Mouse (Mus musculus) hindbrain, embryonic 13.5 days (tissue): ENCODE data around the gene Habp4. TPM values are rescaled to one million over a fixed set of nuclear protein-coding genes. Genes with fewer than 3 reads are reported as not detected.

Source experiments
- ATAC-seq: fragments of 200-750 bp; cut with Nextera tagmentation; 2 replicates; pipeline ENCODE4 v1.8.0; 2017; ENCODE audit warnings: moderate TSS enrichment; ENCODE audit not compliant: low FRiP score
- H3K27ac ChIP-seq: fragments of 300-500 bp; sonication (generic); 2 replicates; pipeline ENCODE4 v1.5.1; 2015; ENCODE audit warnings: inconsistent platforms, mild to moderate bottlenecking, moderate library complexity
- H3K27me3 ChIP-seq: fragments of 300-500 bp; sonication (generic); 2 replicates; pipeline ENCODE4 v1.6.1; 2015; ENCODE audit warnings: mild to moderate bottlenecking, inconsistent platforms
- H3K36me3 ChIP-seq: fragments of 300-500 bp; sonication (generic); 2 replicates; pipeline ENCODE4 v1.6.1; 2015; ENCODE audit warnings: mild to moderate bottlenecking, inconsistent platforms
- H3K4me1 ChIP-seq: fragments of 300-500 bp; sonication (generic); replicated peaks from 2 replicates; pipeline ENCODE4 v1.6.1; 2015; ENCODE audit warnings: inconsistent platforms
- H3K4me2 ChIP-seq: fragments of 300-500 bp; sonication (generic); 2 replicates; pipeline ENCODE4 v1.6.1; 2015; ENCODE audit warnings: inconsistent platforms, mild to moderate bottlenecking, moderate library complexity
- H3K4me3 ChIP-seq: fragments of 300-500 bp; sonication (generic); 2 replicates; pipeline ENCODE4 v1.5.1; 2015; ENCODE audit warnings: mild to moderate bottlenecking, inconsistent platforms
- H3K9ac ChIP-seq: fragments of 300-500 bp; sonication (generic); 2 replicates; pipeline ENCODE4 v1.6.1; 2015; ENCODE audit warnings: mild to moderate bottlenecking, inconsistent platforms
- H3K9me3 ChIP-seq: fragments of 300-500 bp; sonication (generic); 2 replicates; pipeline ENCODE4 v1.6.1; 2016; ENCODE audit warnings: inconsistent platforms
- WGBS: fragments of 180-500 bp; shearing (Covaris S2); methylation state at CpG from one replicate; pipeline ENCODE4 v1.1.7; 2015; 5-methylcytosine and 5-hydroxymethylcytosine counted together
- polyA plus RNA-seq: library from polyadenylated mRNA; unstranded; fragments of >200 nt; fragmentation: Nextera tagmentation; extraction: Ambion mirVana; gene quantifications from 2 replicates; pipeline ENCODE4 v1.2.1, GENCODE M21; 2015

The Habp4 gene
- polyA plus RNA-seq, 1 experiment from 2014 or later, result 29.9 TPM

GRCm38 (mm10) chr13:64180300-64180699, 18.7 kb downstream of the Habp4 start:
- Histone ChIP-seq H3K4me3 (no peak overlapping the region), H3K9ac (no peak overlapping the region), H3K4me2 (no peak overlapping the region), H3K36me3 (peaks cover 75% of the 10 kb centered on the region), H3K27ac (no peak overlapping the region), H3K27me3 (no peaks in the 10 kb centered on the region), H3K4me1 (no peaks in the 10 kb centered on the region), H3K9me3 (no peaks in the 10 kb centered on the region)
- WGBS, result 86% methylated on average over 4 of the region's 4 CpGs
- ATAC-seq, result no peak

DNA sequence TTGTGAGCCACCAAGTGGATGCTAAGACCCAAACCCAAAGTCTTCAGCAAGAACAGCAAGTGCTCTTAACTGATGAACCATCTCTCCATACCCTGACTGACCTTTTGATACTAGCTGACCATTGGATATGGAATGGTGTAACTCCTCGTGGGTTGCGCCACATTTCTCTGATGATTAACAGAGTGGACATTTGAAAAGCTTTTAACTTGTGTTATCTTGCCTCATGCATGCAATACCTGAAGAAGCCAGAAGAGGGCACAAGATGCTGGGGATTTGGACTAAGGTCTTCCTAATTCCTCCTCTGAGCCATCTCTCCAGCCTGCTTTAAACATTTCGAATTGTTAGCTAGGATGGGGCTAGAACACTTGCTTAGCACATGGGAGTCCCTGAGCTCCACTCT, 19.3 kb downstream of the Habp4 start:
- no peak overlapping the region for H3K4me2 ChIP-seq
- no peak overlapping the region for H3K4me3 ChIP-seq
- H3K27ac ChIP-seq, result no peak overlapping the region
- H3K27me3 ChIP-seq, result no peaks in the 10 kb centered on the region
- ATAC-seq, result no peak
- peaks cover 78% of the 10 kb centered on the region for H3K36me3 ChIP-seq
- H3K9me3 ChIP-seq, result no peaks in the 10 kb centered on the region
- H3K4me1 ChIP-seq, result no peaks in the 10 kb centered on the region
- H3K9ac ChIP-seq, result no peak overlapping the region
- WGBS, result 86% methylated on average over 3 of the region's 3 CpGs

DNA sequence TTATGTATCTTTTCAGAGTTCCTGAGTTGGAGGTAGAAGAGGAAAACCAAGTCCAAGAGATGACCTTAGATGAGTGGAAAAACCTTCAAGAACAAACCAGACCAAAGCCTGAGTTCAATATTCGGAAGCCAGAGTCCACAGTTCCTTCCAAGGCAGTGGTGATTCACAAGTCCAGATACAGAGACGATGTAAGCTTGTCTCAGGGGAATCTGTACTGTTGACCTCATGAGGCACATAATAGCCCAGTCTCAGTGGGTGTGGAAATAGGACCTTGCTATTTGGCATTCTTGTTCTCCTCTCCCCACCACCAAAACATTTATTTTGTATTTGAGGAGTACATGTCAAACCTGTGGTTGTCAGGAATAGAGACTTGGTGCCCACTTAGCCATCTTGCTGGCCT, 20.5 kb downstream of the Habp4 start:
- Histone ChIP-seq H3K27me3 (no peaks in the 10 kb centered on the region), H3K27ac (no peak overlapping the region), H3K4me3 (no peak overlapping the region), H3K9me3 (no peaks in the 10 kb centered on the region), H3K4me1 (no peaks in the 10 kb centered on the region), H3K9ac (no peak overlapping the region), H3K36me3 (peaks cover 80% of the 10 kb centered on the region), H3K4me2 (no peak overlapping the region)
- ATAC-seq, result no peak
- 86% methylated on average over 2 of the region's 2 CpGs for WGBS

DNA sequence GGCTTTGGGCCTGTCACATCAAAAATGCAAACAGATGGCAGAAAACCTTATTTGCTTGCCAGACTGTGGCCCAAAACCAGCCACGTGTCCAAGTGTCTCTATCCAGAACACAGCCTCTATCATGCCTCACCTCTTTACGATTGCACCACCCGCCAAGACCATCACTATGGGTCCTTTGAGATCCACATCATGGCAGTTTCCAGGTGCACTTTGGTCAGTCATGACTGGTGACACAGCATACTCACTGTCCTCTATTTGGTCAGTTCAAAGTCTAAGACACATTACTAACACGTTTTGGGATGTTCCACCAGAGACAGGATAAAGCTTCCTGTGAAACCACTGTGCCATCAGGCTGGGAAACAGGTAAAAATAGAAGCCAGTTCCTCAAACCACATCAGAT, 22.0 kb downstream of the Habp4 start:
- no peak overlapping the region for H3K4me3 ChIP-seq
- no peaks in the 10 kb centered on the region for H3K4me1 ChIP-seq
- H3K4me2 ChIP-seq, result no peak overlapping the region
- peaks cover 70% of the 10 kb centered on the region for H3K36me3 ChIP-seq
- no peaks in the 10 kb centered on the region for H3K27me3 ChIP-seq
- no peak for ATAC-seq
- H3K9ac ChIP-seq, result no peak overlapping the region
- H3K9me3 ChIP-seq, result no peaks in the 10 kb centered on the region
- H3K27ac ChIP-seq, result no peak overlapping the region
- 90% methylated on average over 4 of the region's 4 CpGs for WGBS

DNA sequence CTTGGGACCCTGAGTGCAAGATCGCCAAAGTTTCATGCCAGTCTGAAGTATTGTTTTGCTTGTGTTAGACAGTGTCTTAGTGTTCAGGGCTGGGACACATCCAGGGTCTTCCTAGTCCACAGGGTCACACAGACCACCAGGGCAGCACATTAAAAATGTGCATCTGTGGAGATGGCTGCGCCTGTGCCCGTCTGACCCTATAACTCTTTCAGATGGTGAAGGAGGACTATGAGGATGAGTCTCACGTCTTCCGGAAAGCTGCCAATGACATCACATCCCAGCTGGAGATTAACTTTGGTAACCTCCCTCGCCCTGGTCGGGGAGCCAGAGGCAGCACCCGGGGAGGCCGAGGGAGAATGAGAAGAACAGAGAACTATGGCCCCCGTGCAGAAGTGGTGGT, 22.7 kb downstream of the Habp4 start:
- no peak overlapping the region for H3K4me2 ChIP-seq
- H3K4me1 ChIP-seq, result no peaks in the 10 kb centered on the region
- no peaks in the 10 kb centered on the region for H3K27me3 ChIP-seq
- no peak overlapping the region for H3K4me3 ChIP-seq
- 88% methylated on average over 10 of the region's 10 CpGs for WGBS
- H3K9me3 ChIP-seq, result no peaks in the 10 kb centered on the region
- no peak for ATAC-seq
- H3K9ac ChIP-seq, result no peak overlapping the region
- H3K36me3 ChIP-seq, result peaks cover 66% of the 10 kb centered on the region
- H3K27ac ChIP-seq, result no peak overlapping the region

DNA sequence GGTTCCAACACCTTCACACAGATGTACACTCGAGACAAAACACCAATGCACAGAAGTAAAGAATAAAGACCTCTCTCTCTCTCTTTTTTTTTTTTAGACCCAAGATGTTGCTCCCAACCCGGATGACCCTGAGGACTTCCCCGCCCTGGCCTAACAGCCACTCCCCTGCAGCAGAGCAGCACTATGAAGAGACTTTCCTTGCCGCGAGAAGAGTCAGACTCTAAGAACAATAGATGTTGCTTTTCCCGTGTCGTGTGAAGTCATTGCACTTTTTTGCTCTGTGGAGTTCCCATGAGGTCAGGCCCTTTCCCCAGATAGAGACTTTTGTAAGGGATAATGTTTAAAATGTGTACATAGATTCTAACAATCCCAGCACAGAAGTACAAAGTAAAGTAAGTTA, 23.6 kb downstream of the Habp4 start:
- Histone ChIP-seq H3K9me3 (no peaks in the 10 kb centered on the region), H3K27ac (no peak overlapping the region), H3K9ac (no peak overlapping the region), H3K4me2 (no peak overlapping the region), H3K4me1 (no peaks in the 10 kb centered on the region), H3K27me3 (no peaks in the 10 kb centered on the region), H3K36me3 (peaks cover 64% of the 10 kb centered on the region), H3K4me3 (no peak overlapping the region)
- WGBS, result 68% methylated on average over 7 of the region's 7 CpGs
- ATAC-seq, result no peak

DNA sequence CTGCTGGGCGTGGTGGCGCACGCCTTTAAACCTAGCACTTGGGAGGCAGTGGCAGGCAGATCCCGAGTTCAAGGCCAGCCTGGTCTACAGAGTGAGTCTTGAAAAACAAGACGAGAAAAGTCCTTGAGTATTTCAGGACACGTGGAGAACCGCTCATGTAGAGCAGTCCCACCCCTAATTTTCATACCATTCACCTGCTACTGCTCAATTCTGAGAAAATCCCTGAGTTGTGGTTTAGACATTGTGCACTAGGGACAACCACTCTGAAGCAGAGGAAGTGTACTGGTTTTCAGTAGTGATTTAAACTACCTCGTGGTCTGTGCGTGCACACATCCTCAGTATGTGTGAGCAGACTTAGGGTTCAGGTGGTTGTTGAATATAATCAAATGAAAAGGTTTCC, 24.0 kb downstream of the Habp4 start:
- H3K9ac ChIP-seq, result no peak overlapping the region
- no peak overlapping the region for H3K4me2 ChIP-seq
- no peaks in the 10 kb centered on the region for H3K4me1 ChIP-seq
- H3K9me3 ChIP-seq, result no peaks in the 10 kb centered on the region
- H3K4me3 ChIP-seq, result no peak overlapping the region
- no peak overlapping the region for H3K27ac ChIP-seq
- WGBS, result 94% methylated on average over 9 of the region's 9 CpGs
- ATAC-seq, result no peak
- no peaks in the 10 kb centered on the region for H3K27me3 ChIP-seq
- peaks cover 63% of the 10 kb centered on the region for H3K36me3 ChIP-seq

GRCm38 (mm10) chr13:64186516-64186915, 24.9 kb downstream of the Habp4 start:
- H3K9ac ChIP-seq, result no peak overlapping the region
- no peak for ATAC-seq
- H3K27me3 ChIP-seq, result no peaks in the 10 kb centered on the region
- H3K4me1 ChIP-seq, result no peaks in the 10 kb centered on the region
- H3K4me3 ChIP-seq, result no peak overlapping the region
- 87% methylated on average over 4 of the region's 4 CpGs for WGBS
- H3K27ac ChIP-seq, result no peak overlapping the region
- no peaks in the 10 kb centered on the region for H3K9me3 ChIP-seq
- no peak overlapping the region for H3K4me2 ChIP-seq
- H3K36me3 ChIP-seq, result peaks cover 57% of the 10 kb centered on the region

- ATAC-seq, result no peak
- Histone ChIP-seq H3K9ac (no peak overlapping the region), H3K9me3 (no peaks in the 10 kb centered on the region)
These were observed 25.4 kb downstream of the Habp4 start for GRCm38 (mm10) chr13:64187065-64187464.

DNA sequence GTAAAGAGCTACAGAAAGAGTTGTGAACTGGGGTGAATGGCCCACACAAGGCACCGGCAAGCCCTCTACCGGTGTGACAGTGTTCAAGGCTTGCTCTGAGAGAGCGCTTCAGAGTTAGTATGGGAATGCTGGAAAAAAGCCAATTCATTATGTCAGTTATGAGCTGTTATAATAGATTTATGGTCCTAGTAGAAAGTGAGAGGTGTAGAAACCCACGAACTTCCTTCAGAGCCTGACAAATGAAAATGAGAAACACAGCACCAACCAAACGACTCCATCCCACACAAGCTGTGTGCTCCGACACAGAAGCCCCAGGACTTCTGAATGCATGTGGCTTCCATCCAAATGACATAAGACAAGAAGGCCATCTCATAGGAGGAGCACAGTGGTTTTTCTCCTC, 36.3 kb downstream of the Habp4 start:
- Histone ChIP-seq H3K9ac (no peak overlapping the region), H3K27ac (no peak overlapping the region), H3K4me1 (no peaks in the 10 kb centered on the region), H3K9me3 (no peaks in the 10 kb centered on the region), H3K4me3 (no peak overlapping the region), H3K36me3 (peaks cover 8% of the 10 kb centered on the region), H3K4me2 (no peak overlapping the region), H3K27me3 (no peaks in the 10 kb centered on the region)
- no peak for ATAC-seq
- WGBS, result 89% methylated on average over 6 of the region's 6 CpGs

More at GRCm38 (mm10) chr13:64187065-64187464, 25.4 kb downstream of the Habp4 start:
- Histone ChIP-seq H3K4me3 (no peak overlapping the region), H3K4me1 (no peaks in the 10 kb centered on the region), H3K36me3 (peaks cover 53% of the 10 kb centered on the region), H3K27ac (no peak overlapping the region), H3K27me3 (no peaks in the 10 kb centered on the region), H3K4me2 (no peak overlapping the region)

DNA sequence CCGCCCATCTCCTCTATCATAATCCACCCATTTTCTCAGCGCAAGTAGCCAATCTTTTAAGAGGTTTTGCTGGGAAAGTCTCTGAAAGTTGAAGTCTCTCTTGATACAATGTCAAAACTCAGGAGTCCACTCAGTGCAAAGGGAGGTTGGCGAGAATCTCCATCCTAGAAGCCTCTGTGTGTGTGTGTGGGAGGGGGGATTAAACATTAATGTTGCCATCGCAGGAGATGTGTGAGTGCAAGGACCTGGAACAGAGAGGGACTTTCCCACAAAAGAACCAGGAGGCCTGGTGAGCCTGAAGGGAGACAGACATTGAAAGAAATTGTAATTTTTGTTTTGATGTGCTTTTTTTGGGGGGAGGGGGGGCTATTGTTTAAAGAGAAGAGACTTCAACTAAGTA, 36.7 kb downstream of the Habp4 start:
- no peaks in the 10 kb centered on the region for H3K27me3 ChIP-seq

GRCm38 (mm10) chr13:64200911-64201310, 39.3 kb downstream of the Habp4 start:
- WGBS, result 94% methylated on average over 4 of the region's 4 CpGs
- H3K27me3 ChIP-seq, result no peaks in the 10 kb centered on the region
- H3K36me3 ChIP-seq, result peaks cover 5% of the 10 kb centered on the region
- H3K4me2 ChIP-seq, result no peak overlapping the region
- H3K4me3 ChIP-seq, result no peak overlapping the region
- no peak overlapping the region for H3K9ac ChIP-seq
- H3K27ac ChIP-seq, result no peak overlapping the region
- no peaks in the 10 kb centered on the region for H3K9me3 ChIP-seq
- no peaks in the 10 kb centered on the region for H3K4me1 ChIP-seq
- ATAC-seq, result no peak

More for the DNA sequence above, 36.7 kb downstream of the Habp4 start:
- no peak overlapping the region for H3K4me3 ChIP-seq
- H3K36me3 ChIP-seq, result peaks cover 8% of the 10 kb centered on the region
- no peak overlapping the region for H3K9ac ChIP-seq
- no peaks in the 10 kb centered on the region for H3K4me1 ChIP-seq
- 89% methylated on average over 4 of the region's 4 CpGs for WGBS
- no peak overlapping the region for H3K27ac ChIP-seq
- no peaks in the 10 kb centered on the region for H3K9me3 ChIP-seq
- no peak overlapping the region for H3K4me2 ChIP-seq
- ATAC-seq, result no peak

GRCm38 (mm10) chr13:64204726-64205125, 43.1 kb downstream of the Habp4 start:
- Histone ChIP-seq H3K9ac (no peak overlapping the region), H3K4me2 (no peak overlapping the region), H3K27me3 (no peaks in the 10 kb centered on the region), H3K4me3 (no peak overlapping the region), H3K36me3 (peaks cover 3% of the 10 kb centered on the region; the same call in 1 of the 2 replicates), H3K9me3 (no peaks in the 10 kb centered on the region), H3K27ac (no peak overlapping the region), H3K4me1 (no peaks in the 10 kb centered on the region)
- 79% methylated on average over 2 of the region's 2 CpGs for WGBS
- no peak for ATAC-seq

- 29% methylated on average over 2 of the region's 2 CpGs for WGBS
These were observed 43.6 kb downstream of the Habp4 start for GRCm38 (mm10) chr13:64205186-64205585.

More at GRCm38 (mm10) chr13:64205186-64205585, 43.6 kb downstream of the Habp4 start:
- H3K9ac ChIP-seq, result no peak overlapping the region
- peak; percentile 75; the same call in 1 of the 2 replicates for ATAC-seq
- H3K9me3 ChIP-seq, result no peaks in the 10 kb centered on the region
- no peaks in the 10 kb centered on the region for H3K4me1 ChIP-seq
- H3K36me3 ChIP-seq, result peaks cover 3% of the 10 kb centered on the region; the same call in 1 of the 2 replicates
- no peaks in the 10 kb centered on the region for H3K27me3 ChIP-seq
- no peak overlapping the region for H3K4me2 ChIP-seq
- H3K4me3 ChIP-seq, result no peak overlapping the region
- H3K27ac ChIP-seq, result no peak overlapping the region
